Mouse (Mus musculus): Measurements from ENCODE around the gene Mob1b. TPM values are rescaled to one million over a fixed set of nuclear protein-coding genes. Genes with fewer than 3 reads are reported as not detected.

Mob1b gene
- polyA plus RNA-seq, 1 experiment from 2014 or later = 6.2 TPM

DNA sequence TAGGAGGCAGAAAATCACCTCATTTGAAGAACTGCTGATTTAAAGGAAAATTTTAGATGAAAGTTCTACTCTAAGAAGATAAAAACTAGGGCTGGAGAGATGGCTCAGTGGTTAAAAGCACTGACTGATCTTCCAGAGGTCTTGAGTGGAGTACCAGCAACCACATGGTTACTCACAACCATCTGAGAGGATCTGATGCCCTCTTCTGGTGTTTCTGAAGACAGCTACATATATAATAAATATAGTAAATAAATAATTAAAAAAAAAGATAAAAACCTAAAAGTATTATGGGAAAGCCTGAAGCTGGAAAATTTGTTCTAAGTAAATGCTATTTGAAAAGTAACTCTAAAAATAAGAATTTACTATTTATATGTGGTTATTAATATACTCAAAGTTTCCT lies 27.6 kb upstream of the Mob1b start:
- H3K4me2 ChIP-seq (ENCODE audit: low read depth, low read length) = no peak overlapping the region
- no peaks in the 10 kb centered on the region for H3K9me3 ChIP-seq (ENCODE audit: low read length)
- ATAC-seq (no peak), DNase-seq (no peak)
- no peaks in the 10 kb centered on the region for H3K27me3 ChIP-seq (ENCODE audit: insufficient read depth, low read length)
- H3K4me1 ChIP-seq (ENCODE audit: insufficient read depth) = 0 out of 2 replicates have a peak, but pooled peaks cover 2% of the 10 kb centered on the region
- H3K4me3 ChIP-seq (ENCODE audit: low read depth, low read length) = no peak overlapping the region
- no peaks in the 10 kb centered on the region for H3K36me3 ChIP-seq (replicated peaks; ENCODE audit: insufficient read depth, low read length)
- H3K27ac ChIP-seq (ENCODE audit: low read depth) = no peak overlapping the region
- TF ChIP-seq CTCF (IDR thresholded peaks at IDR 0.05; ENCODE audit: low read depth) (peak; percentile 22; the same call in 1 of the 2 replicates), EP300 (IDR thresholded peaks at IDR 0.05; ENCODE audit: low read depth) (no peak)
- no peak overlapping the region for H3K9ac ChIP-seq (replicated peaks)

DNA sequence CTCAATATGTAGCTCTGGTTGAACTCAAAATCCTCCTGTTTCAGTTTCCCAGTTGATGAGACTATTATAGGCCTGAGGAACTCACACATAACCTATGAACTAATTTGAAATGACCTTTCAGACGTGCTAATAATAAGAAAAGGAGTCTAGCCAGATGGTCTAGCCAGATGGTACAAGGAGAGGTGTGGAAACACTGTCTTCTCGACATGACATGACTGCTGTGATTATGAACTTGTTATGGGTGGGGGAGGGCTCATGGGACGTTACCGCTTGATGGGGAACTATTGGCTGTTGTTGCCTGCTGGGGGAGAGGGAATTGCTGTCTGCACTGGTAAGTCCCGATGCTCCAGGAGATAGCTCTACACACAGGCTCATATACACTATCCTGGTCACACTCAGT lies 23.4 kb upstream of the Mob1b start:
- TF ChIP-seq EP300 (IDR thresholded peaks at IDR 0.05; ENCODE audit: low read depth) (no peak), CTCF (IDR thresholded peaks at IDR 0.05; ENCODE audit: low read depth) (no peak)
- WGBS (ENCODE audit: insufficient replicate concordance) = 82% methylated on average over 5 of the region's 5 CpGs
- ATAC-seq (no peak), DNase-seq (no peak)
- H3K4me1 ChIP-seq (ENCODE audit: insufficient read depth) = no peaks in the 10 kb centered on the region
- H3K4me3 ChIP-seq (ENCODE audit: low read depth, low read length) = no peak overlapping the region
- H3K9ac ChIP-seq (replicated peaks) = no peak overlapping the region
- no peaks in the 10 kb centered on the region for H3K27me3 ChIP-seq (ENCODE audit: insufficient read depth, low read length)
- H3K9me3 ChIP-seq (ENCODE audit: low read length) = no peaks in the 10 kb centered on the region
- H3K27ac ChIP-seq (ENCODE audit: low read depth) = no peak overlapping the region
- H3K36me3 ChIP-seq (replicated peaks; ENCODE audit: insufficient read depth, low read length) = no peaks in the 10 kb centered on the region
- no peak overlapping the region for H3K4me2 ChIP-seq (ENCODE audit: low read depth, low read length)

GRCm38 (mm10) chr5:88699251-88699913 lies 21.3 kb upstream of the Mob1b start:
- DNase-seq = no peak
- no peak for TF ChIP-seq EP300 (IDR thresholded peaks at IDR 0.05; ENCODE audit: low read depth)
- no peak for TF ChIP-seq CTCF (IDR thresholded peaks at IDR 0.05; ENCODE audit: low read depth)

GRCm38 (mm10) chr5:88702041-88702440 lies 18.6 kb upstream of the Mob1b start:
- H3K9me3 ChIP-seq (ENCODE audit: low read length) = no peaks in the 10 kb centered on the region
- 0 out of 2 replicates have a peak overlapping the region, but pooled peaks have one; percentile 5 for H3K27ac ChIP-seq (ENCODE audit: low read depth)
- no peaks in the 10 kb centered on the region for H3K4me1 ChIP-seq (ENCODE audit: insufficient read depth)
- H3K9ac ChIP-seq (replicated peaks) = no peak overlapping the region
- H3K27me3 ChIP-seq (ENCODE audit: insufficient read depth, low read length) = no peaks in the 10 kb centered on the region
- no peak overlapping the region for H3K4me2 ChIP-seq (ENCODE audit: low read depth, low read length)
- H3K4me3 ChIP-seq (ENCODE audit: low read depth, low read length) = no peak overlapping the region
- peak; percentile 39 for DNase-seq
- WGBS (ENCODE audit: insufficient replicate concordance) = 59% methylated on average over 4 of the region's 4 CpGs
- ATAC-seq = peak; percentile 82
- TF ChIP-seq CTCF (IDR thresholded peaks at IDR 0.05; ENCODE audit: low read depth) (no peak), EP300 (IDR thresholded peaks at IDR 0.05; ENCODE audit: low read depth) (no peak)
- H3K36me3 ChIP-seq (replicated peaks; ENCODE audit: insufficient read depth, low read length) = no peaks in the 10 kb centered on the region

More at GRCm38 (mm10) chr5:88699251-88699913, 21.3 kb upstream of the Mob1b start:
- Histone ChIP-seq H3K27me3 (ENCODE audit: insufficient read depth, low read length) (no peaks in the 10 kb centered on the region), H3K9me3 (ENCODE audit: low read length) (no peaks in the 10 kb centered on the region), H3K4me1 (ENCODE audit: insufficient read depth) (no peaks in the 10 kb centered on the region), H3K4me3 (ENCODE audit: low read depth, low read length) (no peak overlapping the region), H3K27ac (ENCODE audit: low read depth) (no peak overlapping the region), H3K9ac (replicated peaks) (no peak overlapping the region), H3K4me2 (ENCODE audit: low read depth, low read length) (no peak overlapping the region), H3K36me3 (replicated peaks; ENCODE audit: insufficient read depth, low read length) (no peaks in the 10 kb centered on the region)
- peak; percentile 79 for ATAC-seq
- WGBS (ENCODE audit: insufficient replicate concordance) = 53% methylated on average over 4 of the region's 4 CpGs

DNA sequence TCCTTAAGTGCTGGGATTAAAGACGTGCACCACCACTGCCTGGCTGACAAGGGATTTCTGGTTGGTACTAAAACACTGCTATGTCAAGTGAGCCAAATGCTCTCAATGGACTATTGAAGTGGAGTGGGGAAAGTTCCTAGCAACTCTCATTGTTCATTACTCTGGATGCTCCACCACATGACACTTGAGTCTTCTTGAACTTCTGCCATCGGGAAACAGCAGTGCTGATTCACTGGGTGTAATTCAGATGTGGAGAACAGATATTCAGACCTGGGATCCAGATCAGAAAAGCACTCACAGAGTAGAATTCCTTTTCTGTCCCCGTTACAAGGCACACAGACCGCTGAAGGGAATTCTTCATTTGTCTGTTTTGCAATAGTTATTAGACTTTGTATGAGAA lies 17.1 kb upstream of the Mob1b start:
- Histone ChIP-seq H3K4me2 (ENCODE audit: low read depth, low read length) (no peak overlapping the region), H3K27ac (ENCODE audit: low read depth) (no peak overlapping the region), H3K27me3 (ENCODE audit: insufficient read depth, low read length) (no peaks in the 10 kb centered on the region), H3K4me3 (ENCODE audit: low read depth, low read length) (no peak overlapping the region), H3K9ac (replicated peaks) (no peak overlapping the region), H3K9me3 (ENCODE audit: low read length) (no peaks in the 10 kb centered on the region), H3K4me1 (ENCODE audit: insufficient read depth) (no peaks in the 10 kb centered on the region), H3K36me3 (replicated peaks; ENCODE audit: insufficient read depth, low read length) (no peaks in the 10 kb centered on the region)
- DNase-seq = no peak
- WGBS (ENCODE audit: insufficient replicate concordance) = 74% methylated on average over 4 of the region's 4 CpGs
- no peak for ATAC-seq
- no peak for TF ChIP-seq CTCF (IDR thresholded peaks at IDR 0.05; ENCODE audit: low read depth)
- no peak for TF ChIP-seq EP300 (IDR thresholded peaks at IDR 0.05; ENCODE audit: low read depth)

- Histone ChIP-seq H3K9me3 (ENCODE audit: low read length) (no peaks in the 10 kb centered on the region), H3K27ac (ENCODE audit: low read depth) (no peak overlapping the region), H3K27me3 (ENCODE audit: insufficient read depth, low read length) (no peaks in the 10 kb centered on the region), H3K4me1 (ENCODE audit: insufficient read depth) (no peaks in the 10 kb centered on the region), H3K9ac (replicated peaks) (no peak overlapping the region), H3K4me2 (ENCODE audit: low read depth, low read length) (no peak overlapping the region), H3K4me3 (ENCODE audit: low read depth, low read length) (no peak overlapping the region), H3K36me3 (replicated peaks; ENCODE audit: insufficient read depth, low read length) (no peaks in the 10 kb centered on the region)
- DNase-seq = no peak
- no peak for ATAC-seq
- no peak for TF ChIP-seq CTCF (IDR thresholded peaks at IDR 0.05; ENCODE audit: low read depth)
- TF ChIP-seq EP300 (IDR thresholded peaks at IDR 0.05; ENCODE audit: low read depth) = no peak
These were observed 9.5 kb upstream of the Mob1b start for GRCm38 (mm10) chr5:88711128-88711527.
